Mouse (Mus musculus) midbrain, embryonic 14.5 days (tissue): ENCODE measurements around the gene Grn. TPM values are rescaled to one million over a fixed set of nuclear protein-coding genes. Genes with fewer than 3 reads are reported as not detected.
A peak's percentile ranks its signal among the peaks of the same experiment; 100 is the strongest.

Source experiments
- ATAC-seq: fragments of 200-750 bp; cut with Nextera tagmentation; 2 replicates; pipeline ENCODE4 v1.8.0; 2017; ENCODE audit warnings: moderate number of reproducible peaks, moderate library complexity; ENCODE audit not compliant: low FRiP score, low TSS enrichment
- DNase-seq: peaks from one replicate; pipeline ENCODE4 v3.0.0-alpha.2; 2015
- H3K27ac ChIP-seq: fragments of 300-500 bp; sonication (generic); replicated peaks from 2 replicates; pipeline ENCODE4 v1.5.1; 2014; ENCODE audit warnings: mild to moderate bottlenecking, low read depth, low read length, moderate library complexity
- H3K27me3 ChIP-seq: fragments of 300-500 bp; sonication (generic); 2 replicates; pipeline ENCODE4 v1.6.1; 2014; ENCODE audit warnings: low read length, control low read depth, mixed read lengths; ENCODE audit not compliant: control insufficient read depth, insufficient read depth
- H3K36me3 ChIP-seq: fragments of 300-500 bp; sonication (generic); 2 replicates; pipeline ENCODE4 v1.6.1; 2014; ENCODE audit warnings: low read length, control low read depth; ENCODE audit not compliant: control insufficient read depth, insufficient read depth
- H3K4me1 ChIP-seq: fragments of 300-500 bp; sonication (generic); 2 replicates; pipeline ENCODE4 v1.6.1; 2014; ENCODE audit warnings: mild to moderate bottlenecking, antibody characterized with exemption, low read length, control low read depth; ENCODE audit not compliant: control insufficient read depth, insufficient read depth
- H3K4me2 ChIP-seq: fragments of 300-500 bp; sonication (generic); 2 replicates; pipeline ENCODE4 v1.6.1; 2014; ENCODE audit warnings: mild to moderate bottlenecking, low read length, moderate library complexity
- H3K4me3 ChIP-seq: fragments of 300-500 bp; sonication (generic); replicated peaks from 2 replicates; pipeline ENCODE4 v1.5.1; 2014; ENCODE audit warnings: low read depth, low read length
- H3K9ac ChIP-seq: fragments of 300-500 bp; sonication (generic); replicated peaks from 2 replicates; pipeline ENCODE4 v1.6.1; 2014; ENCODE audit warnings: mild to moderate bottlenecking, low read length, moderate library complexity
- H3K9me3 ChIP-seq: fragments of 300-500 bp; sonication (generic); 2 replicates; pipeline ENCODE4 v1.6.1; 2016; ENCODE audit warnings: low read length, control low read depth, mixed read lengths; ENCODE audit not compliant: control insufficient read depth
- WGBS: fragments of 180-500 bp; shearing (Covaris S2); extraction: QIAGEN DNeasy Blood & Tissue Kit; methylation state at CpG from one replicate; pipeline ENCODE4 v1.1.7; 2014; 5-methylcytosine and 5-hydroxymethylcytosine counted together
- polyA plus RNA-seq: library from polyadenylated mRNA; unstranded; fragments of >200 nt; fragmentation: Nextera tagmentation; extraction: Ambion mirVana; gene quantifications from 2 replicates; pipeline ENCODE4 v1.2.1, GENCODE M21; 2014

Gene Grn
- polyA plus RNA-seq, 1 experiment from 2014 or later = 45.5 TPM

DNA sequence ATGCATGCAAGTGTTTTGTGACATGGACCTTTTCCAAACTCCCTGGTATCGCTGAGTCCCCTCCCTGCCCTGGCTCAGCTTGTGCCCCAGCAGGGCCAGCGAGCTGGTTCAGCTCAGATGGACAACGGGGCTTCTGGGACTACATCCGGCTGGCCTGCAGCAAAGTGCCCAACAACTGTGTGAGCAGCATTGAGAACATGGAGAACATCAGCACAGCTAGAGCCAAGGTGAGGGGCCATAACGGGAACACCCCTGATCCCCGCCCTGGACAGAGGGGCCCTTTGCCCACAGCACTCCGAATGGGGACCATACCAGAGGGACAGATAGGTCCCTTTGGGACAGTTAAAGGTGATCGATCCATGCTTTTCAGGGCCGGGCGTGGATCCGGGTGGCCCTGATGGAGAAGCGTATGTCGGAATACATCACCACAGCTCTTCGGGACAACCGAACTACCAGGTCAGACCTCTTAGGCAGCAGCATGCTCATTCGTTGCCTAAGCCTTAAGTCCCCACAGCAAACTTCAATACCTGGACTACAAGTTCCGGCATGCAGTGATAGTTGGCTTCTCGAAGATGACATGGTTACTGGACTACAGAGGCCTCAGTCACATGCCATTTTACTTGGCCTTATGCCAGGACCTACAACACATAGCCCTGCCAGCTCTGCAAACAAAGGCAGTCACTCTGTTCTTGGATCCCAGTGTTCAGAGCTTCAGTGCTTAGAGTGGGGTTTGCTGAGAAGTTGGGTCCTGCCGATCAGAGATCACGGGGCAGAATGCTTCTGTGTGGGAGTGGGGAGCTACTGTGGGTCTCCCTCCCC is 31.9 kb upstream of the Grn start:
- Histone ChIP-seq H3K4me3 (no peak overlapping the region), H3K4me2 (peak overlapping the region; percentile 15; the same call in 1 of the 2 replicates), H3K9me3 (no peaks in the 10 kb centered on the region), H3K4me1 (peaks cover 51% of the 10 kb centered on the region), H3K27ac (no peak overlapping the region; the same call in 1 of the 2 replicates), H3K36me3 (peaks cover 50% of the 10 kb centered on the region), H3K27me3 (no peaks in the 10 kb centered on the region; the same call in 1 of the 2 replicates), H3K9ac (no peak overlapping the region)
- DNase-seq (peak; percentile 70), ATAC-seq (no peak)
- 79% methylated on average over 20 of the region's 20 CpGs for WGBS

DNA sequence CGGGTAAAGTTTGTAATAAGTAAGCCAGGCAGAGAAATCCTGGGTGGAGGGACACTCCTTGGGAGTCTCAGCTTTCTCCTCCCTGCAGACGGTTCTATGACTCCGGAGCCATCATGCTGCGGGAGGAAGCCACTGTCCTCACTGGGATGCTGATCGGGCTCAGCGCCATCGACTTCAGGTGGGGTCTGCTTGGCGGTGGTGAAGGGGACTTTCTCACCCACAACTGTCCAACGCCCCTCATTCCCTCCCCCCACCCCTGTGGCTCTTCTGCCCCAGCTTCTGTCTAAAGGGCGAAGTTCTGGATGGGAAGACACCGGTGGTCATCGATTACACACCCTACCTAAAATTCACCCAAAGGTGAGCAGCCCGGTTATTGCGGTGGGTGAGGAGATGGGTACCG is 31.0 kb upstream of the Grn start:
- DNase-seq (no peak), ATAC-seq (no peak)
- H3K4me2 ChIP-seq = no peak overlapping the region
- H3K36me3 ChIP-seq = peaks cover 59% of the 10 kb centered on the region
- no peak overlapping the region for H3K4me3 ChIP-seq
- no peak overlapping the region for H3K27ac ChIP-seq
- 22% methylated on average over 15 of the region's 15 CpGs for WGBS
- no peak overlapping the region for H3K9ac ChIP-seq
- H3K9me3 ChIP-seq = no peaks in the 10 kb centered on the region
- H3K27me3 ChIP-seq = no peaks in the 10 kb centered on the region; the same call in 1 of the 2 replicates
- H3K4me1 ChIP-seq = peaks cover 49% of the 10 kb centered on the region

GRCm38 (mm10) chr11:102399610-102400072 is 30.5 kb upstream of the Grn start:
- 7% methylated on average over 34 of the region's 34 CpGs for WGBS
- H3K36me3 ChIP-seq = peaks cover 60% of the 10 kb centered on the region
- H3K4me2 ChIP-seq = 0 out of 2 replicates have a peak overlapping the region, but pooled peaks have one; percentile 15
- 0 out of 2 replicates have a peak overlapping the region, but pooled peaks have one; percentile 9 for H3K9ac ChIP-seq
- ATAC-seq = no peak
- no peaks in the 10 kb centered on the region for H3K9me3 ChIP-seq
- H3K27ac ChIP-seq = no peak overlapping the region
- peaks cover 44% of the 10 kb centered on the region for H3K4me1 ChIP-seq
- H3K4me3 ChIP-seq = no peak overlapping the region
- no peaks in the 10 kb centered on the region; the same call in 1 of the 2 replicates for H3K27me3 ChIP-seq
- DNase-seq = peak; percentile 59

GRCm38 (mm10) chr11:102400513-102401084 is 29.5 kb upstream of the Grn start:
- Histone ChIP-seq H3K4me1 (peaks cover 39% of the 10 kb centered on the region), H3K9ac (no peak overlapping the region), H3K27me3 (no peaks in the 10 kb centered on the region; the same call in 1 of the 2 replicates), H3K4me3 (no peak overlapping the region), H3K36me3 (peaks cover 60% of the 10 kb centered on the region), H3K4me2 (no peak overlapping the region), H3K27ac (no peak overlapping the region), H3K9me3 (no peaks in the 10 kb centered on the region)
- DNase-seq = no peak
- WGBS = 31% methylated on average over 12 of the region's 12 CpGs
- ATAC-seq = no peak

DNA sequence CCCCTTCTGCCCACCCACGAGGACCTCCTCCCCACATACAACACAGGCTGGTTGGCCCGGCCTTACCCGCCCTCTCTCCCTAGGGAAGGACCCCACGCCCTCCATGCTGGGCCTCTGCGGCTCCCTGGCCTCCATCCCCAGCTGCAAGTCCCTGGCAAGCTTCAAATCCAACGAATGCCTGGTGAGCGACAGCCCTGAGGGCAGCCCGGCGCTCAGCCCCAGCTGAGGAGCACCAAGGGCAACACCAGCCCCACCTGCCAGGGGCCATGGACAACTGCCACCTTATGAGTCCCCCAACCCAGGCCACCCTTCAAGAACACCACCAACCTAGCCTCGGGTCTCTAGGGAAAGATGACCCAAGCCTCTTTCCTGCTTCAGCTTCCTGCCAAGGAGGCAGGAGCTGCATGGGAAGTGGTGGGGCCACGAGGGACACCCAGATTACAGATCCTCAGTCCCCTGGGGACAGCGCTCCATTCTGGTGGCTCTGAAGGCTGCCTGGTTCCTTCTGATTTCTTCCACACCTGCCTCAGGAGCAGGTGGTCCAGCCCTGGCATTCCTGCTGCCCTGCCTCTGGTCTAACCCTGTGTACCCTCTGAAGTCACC is 28.1 kb upstream of the Grn start:
- H3K36me3 ChIP-seq = peaks cover 60% of the 10 kb centered on the region
- no peak overlapping the region for H3K9ac ChIP-seq
- peaks cover 35% of the 10 kb centered on the region for H3K4me1 ChIP-seq
- DNase-seq (no peak), ATAC-seq (no peak)
- H3K27ac ChIP-seq = no peak overlapping the region
- no peak overlapping the region for H3K4me3 ChIP-seq
- 40% methylated on average over 12 of the region's 12 CpGs for WGBS
- no peaks in the 10 kb centered on the region for H3K9me3 ChIP-seq
- no peaks in the 10 kb centered on the region; the same call in 1 of the 2 replicates for H3K27me3 ChIP-seq
- H3K4me2 ChIP-seq = no peak overlapping the region

GRCm38 (mm10) chr11:102403657-102404056 is 26.5 kb upstream of the Grn start:
- Histone ChIP-seq H3K36me3 (peaks cover 56% of the 10 kb centered on the region), H3K9me3 (no peaks in the 10 kb centered on the region), H3K9ac (no peak overlapping the region), H3K4me2 (no peak overlapping the region), H3K4me3 (no peak overlapping the region), H3K27ac (no peak overlapping the region), H3K27me3 (no peaks in the 10 kb centered on the region; the same call in 1 of the 2 replicates), H3K4me1 (peaks cover 30% of the 10 kb centered on the region)
- ATAC-seq = no peak
- DNase-seq = no peak
- WGBS = 95% methylated on average over 11 of the region's 11 CpGs

DNA sequence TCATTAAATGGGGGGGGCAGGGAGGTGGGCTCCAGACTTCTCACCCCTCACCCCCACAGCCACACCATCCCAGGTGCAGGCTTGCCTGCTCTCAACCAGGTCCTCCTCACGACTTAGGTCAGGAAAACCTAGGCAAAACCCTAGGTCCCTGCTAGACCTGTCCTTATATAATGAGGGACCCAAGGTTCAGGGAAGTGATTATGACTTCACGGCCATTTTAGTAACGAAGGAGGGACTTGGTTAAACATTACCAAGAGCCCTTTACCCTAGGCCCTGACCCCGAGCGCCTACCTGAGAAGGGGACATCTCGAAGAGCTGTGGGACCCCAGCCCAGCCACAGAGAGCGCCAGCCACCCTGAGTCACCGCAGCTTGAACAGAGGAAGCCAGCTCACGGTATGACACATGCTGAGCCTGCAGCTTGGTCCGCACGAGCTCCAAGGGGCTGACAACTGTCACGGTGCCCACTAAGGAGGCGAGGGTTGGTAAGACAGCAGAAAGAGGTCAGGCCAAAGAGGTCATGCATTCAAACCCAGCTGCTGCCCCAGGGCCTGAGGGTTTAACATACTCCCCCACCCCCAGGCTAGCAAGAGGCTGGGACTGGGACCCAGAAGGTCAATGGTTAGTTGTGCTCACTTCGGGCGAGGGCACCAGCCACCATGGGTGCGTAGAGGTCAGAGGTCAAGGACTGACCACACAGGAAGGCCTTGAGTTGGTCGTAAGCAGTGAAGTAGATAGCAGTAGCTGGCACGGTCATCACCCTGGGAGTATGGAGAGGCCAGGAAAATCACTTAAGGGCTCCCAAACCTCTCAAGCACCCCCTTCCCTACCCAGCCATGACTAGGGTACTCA is 25.7 kb upstream of the Grn start:
- Histone ChIP-seq H3K9me3 (no peaks in the 10 kb centered on the region), H3K27ac (no peak overlapping the region), H3K4me1 (peaks cover 28% of the 10 kb centered on the region), H3K36me3 (peaks cover 49% of the 10 kb centered on the region), H3K4me2 (peak overlapping the region; percentile 19), H3K9ac (no peak overlapping the region), H3K4me3 (no peak overlapping the region), H3K27me3 (no peaks in the 10 kb centered on the region; the same call in 1 of the 2 replicates)
- no peak for DNase-seq
- ATAC-seq = no peak
- 83% methylated on average over 18 of the region's 18 CpGs for WGBS
